Mouse (Mus musculus) layer of hippocampus, adult 2 months (tissue): ENCODE measurements around the gene Erc2. TPM values are rescaled to one million over a fixed set of nuclear protein-coding genes. Genes with fewer than 3 reads are reported as not detected.

Experiments
- DNase-seq, 2 experiments: peaks; one replicate each; pipeline ENCODE4 v3.0.0; 2022; ENCODE audit warnings: low spot score in 2 of 2
- H3K27ac ChIP-seq: fragments of 200-600 bp; 2 replicates; pipeline ENCODE4 v1.8.1; 2022
- H3K4me3 ChIP-seq: fragments of 200-600 bp; 2 replicates; pipeline ENCODE4 v1.8.1; 2022; ENCODE audit warnings: mild to moderate bottlenecking
- CTCF ChIP-seq: fragments of 200-600 bp; conservative IDR thresholded peaks from 2 replicates; pipeline ENCODE4 v1.8.1; 2022; ENCODE audit warnings: antibody characterized with exemption, mild to moderate bottlenecking, moderate library complexity
- total RNA-seq, 2 experiments: library from RNA; stranded (reverse); gene quantifications; 2 replicates each; pipeline ENCODE4 v1.2.3; 2021

Gene Erc2
- total RNA-seq, 2 experiments from 2014 or later: 236 to 244 TPM

- H3K4me3 ChIP-seq: no peak overlapping the region
- H3K27ac ChIP-seq: peak overlapping the region; percentile 47
- TF ChIP-seq CTCF: peak; percentile 48
- no peak for DNase-seq
Measured at GRCm38 (mm10) chr14:27800766-27801165, 178.5 kb downstream of the Erc2 start.

DNA sequence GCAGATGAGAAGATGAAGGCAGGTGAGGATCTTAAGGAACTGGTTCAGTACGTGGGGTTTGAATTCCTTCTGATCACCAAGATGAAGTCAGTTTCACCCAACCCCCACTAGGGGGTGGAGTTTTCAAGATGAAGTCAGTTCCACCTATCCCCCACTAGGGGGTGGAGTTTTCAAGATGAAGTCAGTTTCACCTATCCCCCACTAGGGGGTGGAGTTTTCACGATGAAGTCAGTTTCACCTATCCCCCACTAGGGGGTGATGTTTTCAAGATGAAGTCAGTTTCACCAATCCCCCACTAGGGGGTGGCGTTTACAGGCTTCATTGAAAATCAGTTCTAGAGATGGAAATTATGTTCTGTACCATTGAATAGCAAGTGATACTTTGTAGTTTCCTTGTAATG, 181.7 kb downstream of the Erc2 start:
- no peak for DNase-seq
- H3K27ac ChIP-seq: no peak overlapping the region
- TF ChIP-seq CTCF: peak; percentile 98
- H3K4me3 ChIP-seq: no peak overlapping the region

GRCm38 (mm10) chr14:27805064-27805463, 182.8 kb downstream of the Erc2 start:
- no peak for DNase-seq
- TF ChIP-seq CTCF: no peak
- no peak overlapping the region for H3K4me3 ChIP-seq
- H3K27ac ChIP-seq: no peak overlapping the region

DNA sequence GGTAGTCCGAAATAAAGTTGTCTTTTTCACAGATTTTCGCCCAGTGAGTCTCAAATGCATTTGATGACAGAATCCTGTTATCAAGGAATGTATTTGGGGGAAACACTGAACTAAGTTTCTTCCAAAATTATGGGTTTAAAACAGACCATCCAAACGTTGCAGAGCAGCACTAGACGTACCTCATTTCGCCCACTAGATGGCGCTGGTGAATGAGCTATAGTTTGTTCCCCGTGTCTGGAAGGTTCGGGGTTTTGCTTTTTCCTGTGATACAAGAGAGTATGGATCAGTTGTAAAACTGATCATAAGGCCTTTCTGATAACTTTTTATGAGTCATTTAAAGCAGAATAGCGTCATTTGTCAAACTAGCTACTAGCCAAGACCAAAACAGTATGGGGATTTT, 185.9 kb downstream of the Erc2 start:
- peak; percentile 98 for TF ChIP-seq CTCF
- DNase-seq: peak; percentile 59 to 78
- H3K4me3 ChIP-seq: no peak overlapping the region
- H3K27ac ChIP-seq: peak overlapping the region; percentile 87; the same call in 1 of the 2 replicates

GRCm38 (mm10) chr14:27808523-27809114, 186.4 kb downstream of the Erc2 start:
- TF ChIP-seq CTCF: no peak
- DNase-seq: no peak
- Histone ChIP-seq H3K4me3 (no peak overlapping the region), H3K27ac (peak overlapping the region; percentile 87; the same call in 1 of the 2 replicates)

- TF ChIP-seq CTCF: no peak
- H3K4me3 ChIP-seq: no peak overlapping the region
- peak overlapping the region; percentile 87 for H3K27ac ChIP-seq
- peak; percentile 43 to 58 for DNase-seq
Measured at GRCm38 (mm10) chr14:27810790-27811189, 188.6 kb downstream of the Erc2 start.

- Histone ChIP-seq H3K4me3 (no peak overlapping the region), H3K27ac (peak overlapping the region; percentile 87)
- no peak for TF ChIP-seq CTCF
- DNase-seq: no peak
Measured at GRCm38 (mm10) chr14:27811649-27812048, 189.4 kb downstream of the Erc2 start.

- no peak for DNase-seq
- H3K27ac ChIP-seq: no peak overlapping the region
Measured at GRCm38 (mm10) chr14:27815739-27816138, 193.5 kb downstream of the Erc2 start.

GRCm38 (mm10) chr14:27818986-27819385, 196.8 kb downstream of the Erc2 start:
- DNase-seq: no peak
- H3K27ac ChIP-seq: peak overlapping the region; percentile 44
- no peak for TF ChIP-seq CTCF
- H3K4me3 ChIP-seq: no peak overlapping the region

More at GRCm38 (mm10) chr14:27815739-27816138, 193.5 kb downstream of the Erc2 start:
- no peak for TF ChIP-seq CTCF
- H3K4me3 ChIP-seq: no peak overlapping the region

DNA sequence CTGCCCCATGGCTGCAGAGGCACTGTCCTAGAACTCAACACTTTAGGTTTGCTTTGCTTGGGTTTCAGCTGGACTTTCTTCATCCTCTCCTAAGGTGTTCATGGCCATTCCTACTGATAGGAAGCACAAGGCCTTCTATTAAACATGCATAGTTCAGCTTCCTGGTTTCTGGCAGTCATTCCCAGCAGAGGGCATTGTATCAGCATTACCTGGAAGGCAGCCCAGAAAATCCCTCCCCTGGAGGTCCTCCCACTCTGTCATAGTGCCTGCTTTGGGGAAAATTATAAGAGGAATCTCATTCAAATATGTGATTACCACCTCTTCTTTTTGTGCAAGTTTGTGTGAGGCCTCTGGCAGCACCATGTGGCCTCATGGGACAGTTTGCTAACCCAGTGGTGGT, 199.6 kb downstream of the Erc2 start:
- DNase-seq: peak; percentile 41 to 62
- peak overlapping the region; percentile 33; the same call in 1 of the 2 replicates for H3K27ac ChIP-seq
- H3K4me3 ChIP-seq: no peak overlapping the region
- TF ChIP-seq CTCF: no peak; the same call in 1 of the 2 replicates

GRCm38 (mm10) chr14:27822566-27822965, 200.3 kb downstream of the Erc2 start:
- no peak for TF ChIP-seq CTCF
- Histone ChIP-seq H3K27ac (no peak overlapping the region; the same call in 1 of the 2 replicates), H3K4me3 (no peak overlapping the region)
- DNase-seq: no peak

- H3K27ac ChIP-seq: peak overlapping the region; percentile 9; the same call in 1 of the 2 replicates
- no peak overlapping the region for H3K4me3 ChIP-seq
- TF ChIP-seq CTCF: no peak
- DNase-seq: no peak
Measured at GRCm38 (mm10) chr14:27823048-27823447, 200.8 kb downstream of the Erc2 start.

DNA sequence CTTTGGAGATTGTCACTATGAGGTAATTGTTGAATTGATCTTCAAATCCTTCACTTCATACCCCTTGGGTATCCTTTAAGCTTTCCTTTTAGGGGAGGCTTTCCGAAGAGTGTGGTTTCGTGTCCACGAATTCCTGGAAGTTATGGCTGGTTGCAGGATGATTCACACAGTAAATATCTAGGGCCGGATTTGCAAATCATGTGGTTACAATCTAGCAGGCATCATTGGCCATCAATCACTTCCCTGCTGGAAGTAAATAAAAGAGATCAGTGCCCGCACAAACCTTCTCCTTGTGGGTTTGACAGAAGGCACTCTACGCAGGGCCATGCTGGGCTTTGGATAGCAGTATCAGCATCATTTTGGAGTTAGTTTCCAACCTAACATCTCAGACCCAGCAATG, 201.7 kb downstream of the Erc2 start:
- TF ChIP-seq CTCF: no peak

GRCm38 (mm10) chr14:27826829-27827228, 204.6 kb downstream of the Erc2 start:
- no peak for DNase-seq
- Histone ChIP-seq H3K27ac (peak overlapping the region; percentile 56; the same call in 1 of the 2 replicates), H3K4me3 (no peak overlapping the region)
- no peak for TF ChIP-seq CTCF

More for the DNA sequence above, 201.7 kb downstream of the Erc2 start:
- no peak for DNase-seq
- peak overlapping the region; percentile 25; the same call in 1 of the 2 replicates for H3K27ac ChIP-seq
- H3K4me3 ChIP-seq: no peak overlapping the region
